Mouse (Mus musculus) right cerebral cortex, postnatal 36 days (tissue): ENCODE data around the gene Gabrg1.

Experiments
- DNase-seq, 2 experiments: peaks; one replicate each; pipeline ENCODE4 v3.0.0; 2022; ENCODE audit warnings: low spot score in 2 of 2, mixed read lengths in 1 of 2

Gene Gabrg1

GRCm38 (mm10) chr5:70842192-70843095 lies at the start of gene Gabrg1:
Gabrg1 (minus strand) TSS chr5:70842617.
- peak; percentile 56 to 74 for DNase-seq

GRCm38 (mm10) chr5:70884026-70884425 lies 41.6 kb upstream of the Gabrg1 start:
- DNase-seq: no peak

DNA sequence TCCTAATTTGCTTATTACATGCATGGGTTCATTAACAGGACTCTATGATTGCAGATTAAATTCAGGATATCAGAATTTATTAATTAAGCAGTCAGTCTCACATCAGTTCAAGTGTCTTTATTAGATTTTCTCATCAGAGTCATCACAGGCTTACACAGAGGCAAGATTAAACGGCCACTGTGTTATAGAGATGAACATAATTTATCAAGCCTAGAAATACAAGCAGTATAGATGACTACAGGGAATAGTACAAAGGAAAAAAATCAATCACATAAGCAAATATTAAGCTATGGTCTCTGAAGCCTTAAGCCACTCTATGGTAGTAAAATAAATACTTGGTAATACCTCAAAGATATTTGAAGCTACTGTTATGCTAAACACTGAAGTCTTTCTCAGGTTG lies 27.7 kb upstream of the Gabrg1 start:
- no peak for DNase-seq

- peak; percentile 40 to 73 for DNase-seq
Measured at GRCm38 (mm10) chr5:70843096-70843734, 798 bp upstream of the Gabrg1 start.

DNA sequence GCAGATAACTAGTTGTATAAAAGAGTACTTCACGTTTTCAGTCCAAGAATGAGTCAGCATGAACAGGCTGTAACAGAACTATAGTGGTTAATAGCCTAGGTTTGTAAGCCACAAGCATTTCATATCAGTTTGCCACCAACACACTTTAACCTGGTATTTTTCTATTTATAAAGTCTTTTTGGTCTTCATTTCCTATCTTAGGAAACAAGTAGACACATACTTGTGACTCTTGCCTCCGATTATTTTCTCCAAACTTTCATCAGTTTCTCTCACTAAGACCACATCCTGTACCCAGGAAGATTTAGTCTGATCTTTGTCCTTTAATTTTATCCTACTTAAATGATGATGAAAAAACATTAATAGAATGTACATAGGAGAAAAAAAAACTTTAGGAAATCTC lies 23.7 kb downstream of the Gabrg1 start:
- DNase-seq: no peak

- DNase-seq: no peak
Measured at GRCm38 (mm10) chr5:70736156-70736555, 106.3 kb downstream of the Gabrg1 start.

- no peak for DNase-seq
Measured at GRCm38 (mm10) chr5:70704361-70704760, 138.1 kb downstream of the Gabrg1 start.
